Mouse (Mus musculus): ENCODE measurements at regions not wholly inside any gene's neighbourhood (a gene's known extent, or its start where the extent isn't known, plus 50 kb on each side); places are given as distances from the start of the nearest gene placed in this dataset.
"Not testable (repeated sequence)": the region's sequence is repeated elsewhere in the genome, so short reads cannot be mapped to it uniquely, and the experiment has no call there.

DNA sequence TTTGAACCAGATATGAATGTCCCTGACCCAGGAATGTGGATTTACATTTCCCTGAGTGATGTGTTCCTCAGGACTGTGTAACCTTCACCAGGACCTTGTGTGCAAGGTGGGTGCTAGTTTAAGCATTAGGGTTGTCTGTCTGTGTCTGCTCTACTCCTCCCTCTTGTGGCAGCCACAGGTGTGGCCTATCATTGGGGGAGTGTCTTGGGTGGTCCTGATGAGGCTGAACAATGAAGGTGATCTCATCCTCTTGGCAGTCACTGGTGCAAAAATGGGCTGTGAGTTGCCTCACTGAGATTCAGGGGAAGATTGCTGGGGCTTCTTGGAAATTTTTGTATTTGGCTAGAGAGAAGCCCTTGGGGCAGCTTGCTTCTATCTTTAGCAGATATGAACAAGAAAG, 179.4 kb upstream of the Ube2e1 start:
- H3K4me3 ChIP-seq: no peak overlapping the region
- intact Hi-C loops (cut with DNase I): loop anchor here (1.0 to 5.0 kb wide), 2 partner anchors 25 to 34 kb away; no protein-coding TSS in a partner anchor
- no peak for DNase-seq (ENCODE audit: extremely low spot score in 1 of 2, low spot score in 2 of 2)
- H3K27ac ChIP-seq: no peak overlapping the region
- TF ChIP-seq CTCF (IDR thresholded peaks at IDR 0.05): peak; percentile 27

DNA sequence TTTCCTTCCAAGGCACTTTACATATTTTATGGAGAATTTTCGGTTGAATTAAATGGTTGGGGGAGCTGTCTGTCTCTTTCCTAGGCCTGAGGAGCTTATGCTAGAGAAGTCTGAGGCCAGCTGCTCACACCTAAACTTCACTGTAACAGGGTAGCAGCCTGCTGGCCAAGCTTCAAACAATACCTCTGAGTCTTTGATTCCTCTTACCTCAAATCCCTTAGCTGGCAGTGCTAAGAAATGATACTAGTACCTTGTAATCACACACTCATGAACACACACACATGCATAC, 176.6 kb upstream of the Ube2e1 start:
- Histone ChIP-seq H3K4me3 (no peak overlapping the region), H3K27ac (no peak overlapping the region)
- TF ChIP-seq CTCF (IDR thresholded peaks at IDR 0.05): no peak
- no peak for DNase-seq (ENCODE audit: extremely low spot score in 1 of 2, low spot score in 2 of 2)
- intact Hi-C loops (cut with DNase I): loop anchor here (5.0 to 10.0 kb wide), 4 partner anchors 39 to 536 kb away; partner anchors contain the start of gene Ube2e2

DNA sequence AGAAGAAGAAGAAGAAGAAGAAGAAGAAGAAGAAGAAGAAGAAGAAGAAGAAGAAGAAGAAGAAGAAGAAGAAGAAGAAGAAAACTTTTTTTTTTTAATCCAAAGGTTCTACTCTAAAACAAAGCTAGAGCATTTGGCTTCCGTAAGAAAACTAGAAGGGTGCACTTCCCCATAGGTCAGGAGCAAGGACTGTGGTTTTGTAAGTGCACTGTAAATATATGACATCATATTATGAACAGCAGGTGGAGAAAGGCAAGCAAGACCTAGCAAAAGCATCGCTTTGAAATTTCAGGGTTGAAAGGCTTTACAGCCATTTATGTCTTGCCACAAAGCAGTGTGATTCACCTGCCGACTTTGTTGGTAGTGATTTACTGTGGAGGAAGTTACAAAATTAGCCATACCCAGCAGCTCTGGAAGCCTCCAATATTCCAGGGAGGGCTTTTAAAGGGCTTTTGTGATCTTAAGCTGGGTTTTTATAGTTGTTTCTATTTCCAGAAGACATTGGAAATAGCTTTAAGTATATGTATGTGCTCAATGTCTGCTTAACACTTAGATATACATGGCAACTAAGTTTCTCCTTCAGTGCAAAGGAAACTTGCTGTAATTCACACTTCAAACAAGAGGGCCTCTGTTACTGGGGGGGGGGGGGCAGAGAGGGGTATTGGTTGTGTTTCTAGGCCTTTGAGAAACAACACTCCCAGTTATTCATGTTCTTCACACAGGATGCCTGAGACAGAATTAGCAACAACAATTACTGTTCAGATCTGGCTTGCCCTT, 176.1 kb upstream of the Ube2e1 start:
- DNase-seq (ENCODE audit: extremely low spot score in 1 of 2, low spot score in 2 of 2): no peak
- Histone ChIP-seq H3K27ac (no peak overlapping the region), H3K4me3 (no peak overlapping the region)
- intact Hi-C loops (cut with DNase I): loop anchor here (5.0 to 10.0 kb wide), 4 partner anchors 40 to 537 kb away; partner anchors contain the start of gene Ube2e2
- no peak for TF ChIP-seq CTCF (IDR thresholded peaks at IDR 0.05)

DNA sequence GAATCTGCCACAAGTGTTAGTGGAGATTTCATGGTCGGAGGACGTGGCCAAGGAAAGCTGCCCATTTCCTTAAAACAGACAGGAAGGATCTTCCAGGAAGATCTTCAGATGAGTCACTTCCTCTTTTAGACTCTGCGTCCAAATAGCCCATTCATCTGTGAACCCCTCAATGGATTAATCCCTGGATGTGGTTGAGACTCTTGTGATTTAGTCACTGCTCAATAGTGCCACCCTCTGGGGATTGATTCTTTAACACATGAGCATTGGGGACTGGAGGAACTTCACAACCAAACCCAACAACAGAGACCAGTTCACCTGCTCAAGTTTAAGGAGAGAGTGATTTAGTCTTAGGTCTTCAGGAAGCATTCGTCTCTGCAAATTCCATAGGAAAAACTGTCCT, 174.5 kb upstream of the Ube2e1 start:
- peak; percentile 70 for TF ChIP-seq CTCF (IDR thresholded peaks at IDR 0.05)
- Histone ChIP-seq H3K4me3 (no peak overlapping the region), H3K27ac (no peak overlapping the region)
- DNase-seq (ENCODE audit: extremely low spot score in 1 of 2, low spot score in 2 of 2): peak; percentile 39 to 47
- intact Hi-C loops (cut with DNase I): loop anchor here (5.0 to 10.0 kb wide), 4 partner anchors 41 to 539 kb away; partner anchors contain the start of gene Ube2e2

DNA sequence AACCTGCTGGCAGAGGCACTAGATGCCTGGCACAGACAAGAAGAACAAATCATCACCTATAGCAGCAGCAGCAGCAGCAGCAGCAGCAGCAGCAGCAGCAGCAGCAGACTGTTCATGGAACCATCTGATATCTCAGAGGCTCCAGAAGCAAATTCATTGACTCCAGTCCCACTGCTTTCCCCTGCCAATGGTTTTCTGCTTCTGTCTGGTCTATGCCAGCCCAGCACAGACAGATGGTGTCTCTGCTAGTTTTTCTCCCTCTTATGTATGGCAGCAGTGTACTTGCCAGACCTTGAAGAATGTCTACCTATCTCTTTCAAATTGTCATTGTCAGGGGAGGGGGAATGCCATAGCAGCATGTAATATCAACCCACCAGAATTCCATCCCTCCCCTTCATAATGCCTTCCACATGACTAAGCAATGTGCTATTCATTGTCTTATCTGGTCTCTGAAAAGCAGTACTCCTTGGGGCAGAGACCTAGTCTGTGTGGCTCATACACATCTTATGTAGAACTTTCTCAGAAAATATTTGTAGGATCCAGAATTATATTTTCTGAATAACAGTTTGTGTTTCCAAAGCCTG, 168.7 kb upstream of the Ube2e1 start:
- intact Hi-C loops (cut with DNase I): loop anchor here (10.0 kb wide), 2 partner anchors 514 to 544 kb away; no protein-coding TSS in a partner anchor
- Histone ChIP-seq H3K4me3 (no peak overlapping the region), H3K27ac (no peak overlapping the region)
- TF ChIP-seq CTCF (IDR thresholded peaks at IDR 0.05): no peak
- no peak for DNase-seq (ENCODE audit: extremely low spot score in 1 of 2, low spot score in 2 of 2)

DNA sequence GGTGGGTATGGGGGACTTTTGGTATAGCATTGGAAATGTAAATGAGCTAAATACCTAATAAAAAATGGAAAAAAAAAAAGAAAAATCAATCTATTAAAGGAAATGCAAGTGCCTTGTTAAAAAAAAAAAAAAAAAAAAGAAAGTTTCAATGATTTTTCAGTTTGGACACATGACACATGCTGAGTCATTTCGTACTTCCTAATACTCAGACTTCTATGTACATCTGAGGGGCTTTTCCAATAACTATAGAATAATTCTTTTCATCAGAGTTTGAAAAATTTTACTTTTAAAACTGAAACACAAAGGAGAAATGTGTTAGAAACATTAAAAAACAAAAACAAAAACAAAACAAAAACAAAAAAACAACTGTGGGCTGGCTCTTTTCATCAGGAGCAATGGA, 162.4 kb upstream of the Ube2e1 start:
- H3K27ac ChIP-seq: no peak overlapping the region
- DNase-seq (ENCODE audit: extremely low spot score in 1 of 2, low spot score in 2 of 2): no peak
- intact Hi-C loops (cut with DNase I): no loop called here
- TF ChIP-seq CTCF (IDR thresholded peaks at IDR 0.05): no peak
- H3K4me3 ChIP-seq: no peak overlapping the region

DNA sequence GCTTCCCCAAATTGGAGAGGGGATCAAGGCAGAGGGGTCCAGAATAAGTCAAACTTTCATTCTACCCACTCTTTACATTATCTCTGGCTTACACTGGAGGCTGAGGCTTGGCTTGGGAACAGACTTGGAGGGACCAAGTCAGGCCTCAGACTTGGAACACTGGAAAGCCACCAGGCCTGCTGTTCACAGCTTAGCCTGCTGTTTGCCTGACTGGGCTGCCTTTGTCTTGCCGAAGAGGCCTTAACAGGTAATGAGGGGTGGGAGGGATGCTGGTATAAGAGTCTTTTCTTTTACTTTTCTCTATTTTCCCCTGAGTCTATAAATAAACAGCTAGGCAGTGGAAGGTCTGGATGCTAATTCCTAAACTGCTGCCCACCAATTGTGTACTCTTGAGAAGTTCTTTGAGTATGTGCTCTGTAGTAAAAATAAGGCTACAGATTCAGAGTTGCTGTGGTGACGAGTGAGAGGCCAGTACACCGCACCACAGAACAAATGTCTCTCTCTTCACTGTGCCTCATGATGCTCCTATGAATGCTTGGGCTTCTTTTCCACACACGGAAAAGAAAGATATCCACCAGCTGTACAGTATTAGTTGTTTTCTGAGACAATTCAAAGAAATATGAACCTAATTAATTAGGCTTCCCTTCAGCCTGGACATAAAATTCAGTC, 154.6 kb upstream of the Ube2e1 start:
- DNase-seq (ENCODE audit: extremely low spot score in 1 of 2, low spot score in 2 of 2): peak in 1 of 2 experiments; percentile 5
- no peak overlapping the region for H3K4me3 ChIP-seq
- no peak for TF ChIP-seq CTCF (IDR thresholded peaks at IDR 0.05)
- H3K27ac ChIP-seq: peak overlapping the region; percentile 32; the same call in 1 of the 2 replicates
- intact Hi-C loops (cut with DNase I): loop anchor here (1.0 kb wide), 1 partner anchor 25 kb away; no protein-coding TSS in a partner anchor

DNA sequence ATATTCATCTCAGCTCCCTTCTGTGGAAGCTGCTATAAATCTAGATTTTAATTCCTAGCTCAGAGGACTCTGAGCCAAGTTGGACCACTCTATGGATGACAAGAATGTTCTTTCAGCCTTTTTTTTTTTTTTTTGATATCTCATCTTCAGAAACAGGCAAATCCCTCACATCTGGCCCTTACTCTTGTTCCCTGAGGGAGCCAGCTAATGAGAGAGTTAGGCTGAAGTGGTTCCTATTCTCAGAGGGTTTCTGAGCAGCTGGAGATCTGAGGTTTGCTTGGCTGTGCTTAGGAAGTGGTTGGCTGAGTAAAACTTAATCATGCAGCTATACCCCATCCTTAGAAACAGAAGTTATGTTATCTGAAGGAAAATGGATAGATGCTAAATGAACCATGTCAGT, 153.9 kb upstream of the Ube2e1 start:
- intact Hi-C loops (cut with DNase I): no loop called here
- Histone ChIP-seq H3K27ac (no peak overlapping the region), H3K4me3 (no peak overlapping the region)
- TF ChIP-seq CTCF (IDR thresholded peaks at IDR 0.05): no peak
- DNase-seq (ENCODE audit: extremely low spot score in 1 of 2, low spot score in 2 of 2): peak in 1 of 2 experiments; percentile 4

DNA sequence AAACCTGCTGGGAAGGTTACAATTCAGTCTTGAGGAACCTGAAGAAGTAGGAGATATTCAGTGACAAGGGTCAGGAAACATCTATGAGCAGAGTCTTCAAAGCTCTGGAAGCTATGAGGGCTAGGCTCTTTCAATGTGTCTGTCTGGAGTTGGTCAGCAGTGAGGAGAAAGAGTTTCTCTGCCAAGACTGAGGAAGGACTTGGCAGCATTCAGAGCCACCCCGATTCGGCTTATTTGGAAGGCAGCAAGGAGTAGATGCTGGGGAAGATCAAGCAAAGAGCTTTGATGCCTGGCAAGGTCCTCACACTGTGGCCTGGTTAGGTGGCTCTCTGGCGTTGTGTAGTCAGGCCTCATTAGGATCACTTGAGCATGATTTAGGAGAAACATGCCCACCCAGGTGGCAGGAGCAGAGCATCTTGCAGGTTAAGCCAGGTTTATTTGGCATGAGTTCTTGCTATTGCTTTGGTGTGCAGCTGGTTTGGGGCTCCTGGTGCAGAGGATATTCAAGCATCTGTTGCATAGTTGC, 145.2 kb upstream of the Ube2e1 start:
- TF ChIP-seq CTCF (IDR thresholded peaks at IDR 0.05): no peak
- intact Hi-C loops (cut with DNase I): loop anchor here (5.0 kb wide), 1 partner anchor 35 kb away; no protein-coding TSS in a partner anchor
- no peak for DNase-seq (ENCODE audit: extremely low spot score in 1 of 2, low spot score in 2 of 2)
- Histone ChIP-seq H3K27ac (peak overlapping the region; percentile 28; the same call in 1 of the 2 replicates), H3K4me3 (no peak overlapping the region)

DNA sequence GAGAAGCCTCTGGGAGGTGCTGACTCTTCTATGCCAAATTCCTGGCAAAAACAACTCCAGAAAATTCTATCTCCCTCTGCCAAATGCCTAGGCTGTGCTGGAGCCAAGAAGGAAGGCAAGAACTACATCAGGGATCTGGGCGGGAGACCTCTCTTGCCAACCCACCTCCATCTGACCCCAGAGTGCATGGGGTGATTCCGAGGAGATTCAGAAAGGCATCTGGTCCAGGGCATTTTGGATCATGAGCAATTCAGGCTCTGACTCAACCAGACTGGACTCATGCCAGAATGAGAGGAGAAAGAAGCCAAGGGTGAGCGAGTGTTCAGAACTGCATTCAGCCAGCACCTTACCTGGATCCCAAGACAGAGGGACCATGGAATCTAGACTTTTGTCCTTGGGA, 137.0 kb upstream of the Ube2e1 start:
- no peak overlapping the region for H3K4me3 ChIP-seq
- no peak overlapping the region for H3K27ac ChIP-seq
- intact Hi-C loops (cut with DNase I): no loop called here
- TF ChIP-seq CTCF (IDR thresholded peaks at IDR 0.05): no peak
- DNase-seq (ENCODE audit: extremely low spot score in 1 of 2, low spot score in 2 of 2): no peak

DNA sequence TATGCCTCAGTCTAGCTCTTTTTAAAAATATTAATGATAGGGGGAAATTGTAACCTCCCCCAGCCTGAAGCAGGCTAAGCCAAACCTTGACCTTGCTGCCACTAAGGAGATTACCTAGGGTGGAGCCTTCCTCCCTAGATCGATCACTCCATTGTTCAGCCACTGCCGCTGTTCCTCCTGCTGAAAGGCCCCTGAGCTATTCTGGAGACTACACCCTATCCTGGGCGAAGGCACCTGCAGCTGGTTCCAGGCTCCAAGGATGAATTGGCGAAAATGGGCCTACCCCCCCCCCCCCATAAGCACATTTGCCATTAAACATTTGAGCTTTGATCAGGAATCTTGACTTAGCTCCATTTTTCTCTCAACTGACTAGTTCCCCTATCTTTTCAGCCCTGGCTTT, 135.2 kb upstream of the Ube2e1 start:
- H3K27ac ChIP-seq; DNase-seq (ENCODE audit: extremely low spot score in 1 of 2, low spot score in 2 of 2); H3K4me3 ChIP-seq; intact Hi-C loops (cut with DNase I): not testable (repeated sequence)

DNA sequence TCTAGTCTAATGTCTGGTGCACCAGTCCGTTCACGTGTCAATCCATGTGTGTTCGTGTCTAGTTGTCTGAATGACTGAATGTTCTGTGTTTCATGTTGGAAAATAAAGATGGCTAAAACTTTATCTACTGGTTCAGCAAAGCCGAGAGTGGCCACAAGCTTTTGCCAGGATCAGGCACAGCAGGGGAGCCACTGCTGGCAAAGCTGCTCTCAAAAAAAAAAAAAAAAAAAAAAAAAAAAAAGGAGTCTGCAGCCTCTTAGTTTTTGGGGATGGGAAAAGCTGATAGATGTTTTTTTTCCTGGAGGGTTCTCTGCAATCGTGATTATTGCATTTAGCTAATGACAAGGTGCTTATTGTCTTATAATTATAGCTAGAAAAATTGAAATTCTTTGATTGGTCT, 132.5 kb upstream of the Ube2e1 start:
- H3K27ac ChIP-seq; DNase-seq (ENCODE audit: extremely low spot score in 1 of 2, low spot score in 2 of 2); H3K4me3 ChIP-seq; intact Hi-C loops (cut with DNase I): not testable (repeated sequence)

Data from left cerebral cortex, adult 2 months (tissue).